29 mouse cellular contexts compared by ENCODE assay signal in the genomic region with DNA sequence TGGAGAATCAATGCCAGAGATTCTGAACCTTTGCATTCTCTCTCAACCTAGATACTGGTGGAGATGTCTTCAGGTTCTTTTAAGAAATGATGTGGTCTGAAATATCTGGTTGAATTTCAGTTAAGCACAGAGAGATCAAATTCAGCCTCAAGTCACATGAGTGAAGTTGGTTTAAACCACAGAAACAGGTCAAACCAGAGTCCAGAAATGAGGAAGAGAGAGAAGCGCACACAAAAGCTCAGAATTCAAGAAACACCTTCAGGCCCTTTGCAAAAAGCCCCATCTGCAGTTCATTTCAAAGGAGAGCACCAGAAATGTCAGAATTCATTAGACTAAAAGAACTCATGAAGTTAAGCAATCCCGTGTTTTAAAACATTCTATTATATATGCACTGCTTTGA. TPM values are rescaled to one million over a fixed set of nuclear protein-coding genes. Genes with fewer than 3 reads are reported as not detected.
DNase-seq lines count a peak whose midpoint lies in the region; ATAC-seq lines count a peak whose summit lies in the region.
"Had no signal": no experiment of that assay in that cellular context is flagged by ENCODE, and none has a peak within 500 bp of the region (broad histone marks: within the 10 kb centered on the region; RNA-seq: fewer than 3 reads in every experiment).

No protein-coding gene starts in this region.

- no peak overlapping the region for H3K4me2 ChIP-seq in embryonic facial prominence, embryonic 14.5 days (ENCODE audit: low read depth, low read length)
- no peak overlapping the region for H3K4me2 ChIP-seq in liver, embryonic 12.5 days
- H3K4me2 ChIP-seq: embryonic facial prominence, embryonic 13.5 days; forebrain, embryonic 13.5 days; heart, embryonic 13.5 days; hindbrain, embryonic 13.5 days; intestine, embryonic 15.5 days had no signal

- H3K27me3 ChIP-seq in embryonic facial prominence, embryonic 14.5 days (replicated peaks; ENCODE audit: control insufficient read depth, insufficient read depth, low read length): no peaks in the 10 kb centered on the region
- H3K27me3 ChIP-seq in liver, embryonic 12.5 days (replicated peaks): no peaks in the 10 kb centered on the region
- H3K27me3 ChIP-seq: embryonic facial prominence, embryonic 13.5 days; forebrain, embryonic 13.5 days; heart, embryonic 13.5 days; hindbrain, embryonic 13.5 days; intestine, embryonic 15.5 days; Patski had no signal

- peaks cover 6% of the 10 kb centered on the region; the same call in 1 of the 2 replicates for H3K9me3 ChIP-seq in embryonic facial prominence, embryonic 14.5 days (ENCODE audit: control insufficient read depth, low read length)
- peaks cover 6% of the 10 kb centered on the region; the same call in 1 of the 2 replicates for H3K9me3 ChIP-seq in liver, embryonic 12.5 days (replicated peaks)
- H3K9me3 ChIP-seq: heart, embryonic 10.5 days; intestine, embryonic 15.5 days had no signal

- no peak overlapping the region for H3K9ac ChIP-seq in embryonic facial prominence, embryonic 14.5 days (ENCODE audit: low read depth, low read length)
- no peak overlapping the region for H3K9ac ChIP-seq in liver, embryonic 12.5 days
- H3K9ac ChIP-seq: embryonic facial prominence, embryonic 13.5 days; forebrain, embryonic 13.5 days; heart, embryonic 13.5 days; hindbrain, embryonic 13.5 days; intestine, embryonic 15.5 days had no signal

- H3K4me3 ChIP-seq in embryonic facial prominence, embryonic 14.5 days (ENCODE audit: low read depth, low read length): no peak overlapping the region
- no peak overlapping the region for H3K4me3 ChIP-seq in liver, embryonic 12.5 days
- H3K4me3 ChIP-seq: embryonic facial prominence, embryonic 13.5 days; forebrain, embryonic 10.5 days; forebrain, embryonic 13.5 days; gastrocnemius, adult 2 months; heart, adult 2 months; heart, embryonic 10.5 days; heart, embryonic 13.5 days; hindbrain, embryonic 10.5 days; hindbrain, embryonic 13.5 days; intestine, embryonic 15.5 days had no signal

- 49% methylated on average over 2 of the region's 2 CpGs for WGBS in embryonic facial prominence, embryonic 14.5 days
- 68% methylated on average over 2 of the region's 2 CpGs for WGBS in liver, embryonic 12.5 days (ENCODE audit: insufficient replicate concordance)

- H3K36me3 ChIP-seq in embryonic facial prominence, embryonic 14.5 days (ENCODE audit: control insufficient read depth, insufficient read depth, low read length): 0 out of 2 replicates have a peak, but pooled peaks cover 4% of the 10 kb centered on the region
- H3K36me3 ChIP-seq in liver, embryonic 12.5 days: peaks cover 2% of the 10 kb centered on the region; the same call in 1 of the 2 replicates
- H3K36me3 ChIP-seq: hindbrain, embryonic 13.5 days; intestine, embryonic 15.5 days had no signal

- no peak overlapping the region for H3K27ac ChIP-seq in embryonic facial prominence, embryonic 14.5 days (replicated peaks; ENCODE audit: low read depth, low read length)
- H3K27ac ChIP-seq in liver, embryonic 12.5 days: no peak overlapping the region
- H3K27ac ChIP-seq: embryonic facial prominence, embryonic 13.5 days; forebrain, embryonic 10.5 days; forebrain, embryonic 13.5 days; gastrocnemius, adult 2 months; heart, adult 2 months; heart, embryonic 10.5 days; heart, embryonic 13.5 days; hindbrain, embryonic 10.5 days; hindbrain, embryonic 13.5 days; intestine, embryonic 15.5 days had no signal

- intact Hi-C loops in heart, postnatal 36 days (cut with DNase I): no loop called here

- no peaks in the 10 kb centered on the region for H3K4me1 ChIP-seq in embryonic facial prominence, embryonic 14.5 days (ENCODE audit: control insufficient read depth, insufficient read depth, low read length)
- no peaks in the 10 kb centered on the region for H3K4me1 ChIP-seq in liver, embryonic 12.5 days
- H3K4me1 ChIP-seq: embryonic facial prominence, embryonic 13.5 days; forebrain, embryonic 13.5 days; heart, embryonic 10.5 days; heart, embryonic 13.5 days; hindbrain, embryonic 10.5 days; hindbrain, embryonic 13.5 days; intestine, embryonic 15.5 days had no signal

- DNase-seq in heart, adult 11 months: peak; percentile 4
- DNase-seq in heart, postnatal 36 days: no peak
- peak; percentile 18 for DNase-seq in A20 (ENCODE audit: low read depth, low spot score)
- DNase-seq in embryonic facial prominence, embryonic 14.5 days (ENCODE audit: low spot score): peak; percentile 59
- DNase-seq in frontal cortex, postnatal 14 days (ENCODE audit: low spot score in 2 of 2): no peak
- DNase-seq in layer of hippocampus, postnatal 25 days (ENCODE audit: extremely low spot score in 1 of 2, low spot score in 1 of 2): no peak
- DNase-seq: adrenal gland, postnatal 10 days; adrenal gland, postnatal 36 days; cerebellum, adult 18-20 months; cerebellum, adult 9-10 months; cerebellum, postnatal 14 days; gastrocnemius, adult 2 months; gastrocnemius, postnatal 14 days; heart, adult 2 months; heart, postnatal 14 days; kidney, adult 11 months had no signal

- no peak for ATAC-seq in embryonic facial prominence, embryonic 14.5 days (ENCODE audit: low read depth)
- ATAC-seq in megakaryocyte progenitor cell, adult 5-6 weeks (replicated peaks; ENCODE audit: poor library complexity): peak; percentile 52; the same call in 1 of the 2 replicates
- ATAC-seq in liver, embryonic 12.5 days: no peak
- ATAC-seq: forebrain, embryonic 13.5 days; forebrain, embryonic 16.5 days; hindbrain, embryonic 16.5 days; intestine, embryonic 15.5 days; Patski had no signal

RNA-seq across cellular contexts. Expression of gene Ap1s3, which starts 52.3 kb away (rescaled TPM):
- under 1 TPM; 0.16 to 0.36 TPM for total RNA-seq in heart, postnatal 36 days (2021)
- 0.31 and 0.41 TPM in 2 replicates for polyA plus RNA-seq in embryonic facial prominence, embryonic 14.5 days (2014; fragmentation: Nextera tagmentation; extraction: Ambion mirVana)
- 16.8 and 19.7 TPM in 2 replicates for total RNA-seq in megakaryocyte progenitor cell, adult 5-6 weeks (2015)
- 2.5 and 4.6 TPM in 2 replicates for total RNA-seq in megakaryocyte progenitor cell, adult 5-6 weeks (2017)
- 0.25 and 0.31 TPM in 2 replicates for polyA plus RNA-seq in liver, embryonic 12.5 days (2016; fragmentation: Nextera tagmentation; extraction: Ambion mirVana)
- 1 to 10 TPM; 2.2 to 2.8 TPM for total RNA-seq in layer of hippocampus, postnatal 25 days (2021)
- total RNA-seq: gastrocnemius, adult 2 months had no signal
- polyA plus RNA-seq: forebrain, embryonic 16.5 days; hindbrain, embryonic 13.5 days had no signal

Comparison
In these comparisons a context has a peak if more than half of its experiments do, and no peak if none do; other contexts are left out.
1. DNase-seq: peak in heart, adult 11 months (single experiment), A20 (single experiment) and embryonic facial prominence, embryonic 14.5 days (single experiment); none in heart, postnatal 36 days (0 of 2), frontal cortex, postnatal 14 days (0 of 2) and layer of hippocampus, postnatal 25 days (0 of 2).